Mouse (Mus musculus) embryonic facial prominence, embryonic 12.5 days (tissue): ENCODE data around the gene Acot7. TPM values are rescaled to one million over a fixed set of nuclear protein-coding genes. Genes with fewer than 3 reads are reported as not detected.
A peak's percentile ranks its signal among the peaks of the same experiment; 100 is the strongest.

Experiments used
- ATAC-seq: fragments of 200-750 bp; cut with Nextera tagmentation; 2 replicates; pipeline ENCODE4 v1.8.0; 2017; ENCODE audit not compliant: insufficient number of reproducible peaks, insufficient read depth, low FRiP score, low TSS enrichment
- H3K27ac ChIP-seq: fragments of 300-500 bp; sonication (generic); 2 replicates; pipeline ENCODE4 v1.5.1; 2016; ENCODE audit warnings: mild to moderate bottlenecking
- H3K27me3 ChIP-seq: fragments of 300-500 bp; sonication (generic); 2 replicates; pipeline ENCODE4 v1.6.1; 2016; ENCODE audit warnings: mild to moderate bottlenecking, moderate library complexity
- H3K36me3 ChIP-seq: fragments of 300-500 bp; sonication (generic); 2 replicates; pipeline ENCODE4 v1.6.1; 2016; ENCODE audit warnings: mild to moderate bottlenecking
- H3K4me1 ChIP-seq: fragments of 300-500 bp; sonication (generic); 2 replicates; pipeline ENCODE4 v1.6.1; 2016
- H3K4me2 ChIP-seq: fragments of 300-500 bp; sonication (generic); replicated peaks from 2 replicates; pipeline ENCODE4 v1.6.1; 2016; ENCODE audit warnings: mild to moderate bottlenecking, moderate library complexity
- H3K4me3 ChIP-seq: fragments of 300-500 bp; sonication (generic); 2 replicates; pipeline ENCODE4 v1.5.1; 2016; ENCODE audit warnings: mild to moderate bottlenecking
- H3K9ac ChIP-seq: fragments of 300-500 bp; sonication (generic); 2 replicates; pipeline ENCODE4 v1.6.1; 2016; ENCODE audit warnings: mild to moderate bottlenecking, moderate library complexity
- H3K9me3 ChIP-seq: fragments of 300-500 bp; sonication (generic); 2 replicates; pipeline ENCODE4 v1.6.1; 2016; ENCODE audit warnings: mild to moderate bottlenecking, moderate library complexity
- WGBS: fragments of 180-500 bp; shearing (Covaris S2); methylation state at CpG from one replicate; pipeline ENCODE4 v1.1.7; 2016; 5-methylcytosine and 5-hydroxymethylcytosine counted together
- polyA plus RNA-seq: library from polyadenylated mRNA; unstranded; fragments of >200 nt; fragmentation: Nextera tagmentation; extraction: Ambion mirVana; gene quantifications from 2 replicates; pipeline ENCODE4 v1.2.1, GENCODE M21; 2016

Gene Acot7
- polyA plus RNA-seq, 1 experiment from 2014 or later: 57.9 TPM

DNA sequence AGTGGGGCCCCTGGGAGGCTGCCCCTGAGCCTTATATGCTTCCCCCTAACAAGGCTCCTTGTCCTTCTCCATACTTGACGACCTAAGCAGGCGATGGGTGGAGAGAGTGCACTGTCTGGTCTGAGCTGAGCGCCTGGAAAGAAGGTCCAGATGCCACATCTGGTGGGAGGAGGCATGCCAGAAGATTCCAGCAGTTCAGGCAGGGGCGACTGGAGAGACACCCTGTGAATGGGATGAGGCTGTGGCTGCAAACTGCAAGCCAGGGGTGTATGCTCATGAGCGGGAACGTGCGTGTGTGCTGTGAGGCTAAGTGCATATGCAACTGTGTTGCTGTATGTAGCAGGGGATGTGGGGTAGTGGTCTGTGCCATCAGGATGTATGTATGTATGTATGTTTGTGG, 94.1 kb downstream of the Acot7 start:
- Histone ChIP-seq H3K9me3 (no peaks in the 10 kb centered on the region), H3K27me3 (peaks cover 26% of the 10 kb centered on the region)

DNA sequence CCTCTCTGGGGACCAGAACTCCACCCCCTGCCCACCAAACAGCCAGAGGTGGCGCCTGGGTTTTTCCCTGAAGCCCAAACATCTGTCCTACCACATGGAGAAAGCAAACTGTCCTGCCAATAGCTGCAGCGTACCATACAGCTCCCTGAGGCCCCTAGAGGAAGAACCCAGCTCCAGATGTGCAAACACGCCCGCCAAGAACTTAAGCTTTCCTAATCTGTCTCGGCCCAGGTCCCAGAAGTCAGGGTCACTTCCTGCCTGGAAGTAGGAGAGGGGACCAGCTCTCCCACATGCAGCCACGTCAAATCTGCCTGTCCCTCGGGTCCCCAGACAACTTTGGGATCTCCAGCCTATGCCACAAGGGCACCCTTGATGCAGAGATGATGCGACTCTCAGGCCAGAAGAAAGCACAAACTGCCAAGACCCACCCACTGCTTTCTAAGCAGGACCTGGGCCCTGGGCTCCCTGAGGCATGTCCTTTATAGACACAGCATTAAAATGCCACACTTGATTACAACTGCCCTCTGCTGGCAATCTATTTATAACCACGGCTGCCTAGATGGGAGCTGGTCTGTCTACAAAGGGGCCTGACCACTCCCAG, 94.6 kb downstream of the Acot7 start:
- H3K36me3 ChIP-seq: no peaks in the 10 kb centered on the region
- WGBS: 15% methylated on average over 9 of the region's 9 CpGs
- no peak for ATAC-seq
- H3K9ac ChIP-seq: no peak overlapping the region
- H3K27me3 ChIP-seq: peaks cover 26% of the 10 kb centered on the region
- H3K9me3 ChIP-seq: no peaks in the 10 kb centered on the region
- peaks cover 36% of the 10 kb centered on the region for H3K4me1 ChIP-seq
- peak overlapping the region; percentile 61; the same call in 1 of the 2 replicates for H3K27ac ChIP-seq
- no peak overlapping the region for H3K4me2 ChIP-seq
- H3K4me3 ChIP-seq: no peak overlapping the region

More for the DNA sequence above, 94.1 kb downstream of the Acot7 start:
- Histone ChIP-seq H3K4me2 (no peak overlapping the region), H3K4me1 (peaks cover 36% of the 10 kb centered on the region), H3K27ac (peak overlapping the region; percentile 61), H3K4me3 (no peak overlapping the region), H3K36me3 (no peaks in the 10 kb centered on the region), H3K9ac (no peak overlapping the region)
- ATAC-seq: no peak
- WGBS: 51% methylated on average over 7 of the region's 7 CpGs

DNA sequence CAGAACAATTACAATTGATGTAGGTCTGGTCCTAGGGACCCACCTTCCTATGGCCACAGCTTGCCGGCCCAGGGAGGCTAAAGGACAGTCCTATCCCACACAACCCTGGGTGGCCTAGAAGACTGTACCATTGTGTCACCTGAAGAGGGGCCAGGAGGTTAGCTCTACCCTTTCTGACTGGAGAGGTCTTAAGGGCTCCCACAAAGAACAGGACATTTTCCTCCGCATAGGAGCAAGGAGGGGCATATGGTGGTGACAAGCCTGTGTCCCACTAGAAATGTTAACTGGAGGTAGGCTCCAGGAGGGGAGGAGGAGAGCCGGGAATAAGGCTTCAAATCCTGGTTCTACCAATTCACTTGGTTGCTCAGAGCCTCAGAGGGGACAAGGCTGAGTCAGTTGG, 95.3 kb downstream of the Acot7 start:
- Histone ChIP-seq H3K36me3 (no peaks in the 10 kb centered on the region), H3K27ac (peak overlapping the region; percentile 61; the same call in 1 of the 2 replicates), H3K9ac (no peak overlapping the region), H3K9me3 (no peaks in the 10 kb centered on the region), H3K4me3 (peak overlapping the region; percentile 66; the same call in 1 of the 2 replicates), H3K27me3 (peaks cover 26% of the 10 kb centered on the region), H3K4me2 (peak overlapping the region; percentile 88), H3K4me1 (peaks cover 36% of the 10 kb centered on the region)
- ATAC-seq: no peak
- 27% methylated on average over 3 of the region's 3 CpGs for WGBS

DNA sequence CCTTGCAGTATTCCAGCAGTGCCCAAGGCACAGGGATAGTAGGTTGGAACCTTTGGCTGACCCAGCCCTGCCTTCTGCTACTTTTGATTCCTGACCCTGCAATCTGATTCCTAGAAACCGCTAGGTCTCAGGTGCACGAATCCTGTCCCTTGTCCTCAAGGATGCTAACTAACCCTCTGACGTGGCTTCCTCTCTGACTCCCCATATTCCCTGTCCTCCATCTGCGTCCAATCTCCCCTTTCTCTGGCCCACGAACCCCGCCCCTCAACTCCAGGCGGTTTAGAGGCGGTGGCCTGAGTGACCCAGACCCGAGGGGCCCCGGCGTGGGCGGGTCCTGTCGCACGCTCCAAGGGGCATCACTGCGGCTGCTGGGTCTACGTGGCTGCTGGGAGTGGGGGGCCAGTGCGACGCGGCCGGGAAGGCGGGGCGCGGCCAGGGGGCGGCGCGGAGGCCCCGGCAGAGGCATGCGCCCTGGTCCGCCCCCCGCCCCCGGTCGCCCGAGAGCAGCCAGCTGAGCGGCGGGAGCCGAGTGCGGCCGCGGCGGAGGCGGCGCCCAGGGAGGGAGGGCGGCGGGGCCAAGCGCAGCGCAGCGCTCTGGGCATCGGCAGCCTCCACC, 95.8 kb downstream of the Acot7 start, which contains the start of gene Gpr153:
TSS of gene Gpr153 (plus strand) at position 612 of the 616 bp plus-strand sequence.
- H3K27ac ChIP-seq: peak within 1 kb of the TSS; percentile 61
- ATAC-seq: peak; percentile 45; the same call in 1 of the 2 replicates
- H3K9ac ChIP-seq: peak within 1 kb of the TSS; percentile 81
- no peaks in the 10 kb centered on the region for H3K9me3 ChIP-seq
- peak within 1 kb of the TSS; percentile 66 for H3K4me3 ChIP-seq
- peaks cover 26% of the 10 kb centered on the region for H3K27me3 ChIP-seq
- WGBS: under 1% methylated on average over 43 of the region's 48 CpGs
- H3K4me2 ChIP-seq: peak within 1 kb of the TSS; percentile 88
- peaks cover 36% of the 10 kb centered on the region for H3K4me1 ChIP-seq
- no peaks in the 10 kb centered on the region for H3K36me3 ChIP-seq

DNA sequence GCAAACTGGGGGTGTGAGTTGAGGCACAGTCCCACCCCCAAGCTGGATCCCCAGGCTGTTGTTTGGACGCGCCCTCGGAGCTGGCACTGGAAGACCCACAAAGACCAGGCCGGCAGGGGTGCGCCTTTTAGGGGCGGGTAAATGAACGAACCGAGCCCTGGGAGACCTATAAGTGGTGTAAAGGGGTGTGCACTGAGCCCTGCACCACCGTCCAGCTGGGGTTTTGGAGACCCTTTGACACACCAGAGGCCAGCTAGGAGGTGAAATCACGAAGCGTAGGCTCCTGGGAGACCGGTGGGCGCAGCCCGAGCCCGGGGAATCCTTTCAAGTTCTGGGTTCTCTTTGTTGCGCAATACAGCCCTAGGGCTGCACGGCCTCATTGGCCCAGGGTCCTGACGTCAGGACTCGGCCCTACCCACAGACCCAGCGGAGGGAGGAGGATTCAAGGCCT, 96.8 kb downstream of the Acot7 start:
- H3K9ac ChIP-seq: peak overlapping the region; percentile 81
- H3K9me3 ChIP-seq: no peaks in the 10 kb centered on the region
- 4% methylated on average over 20 of the region's 20 CpGs for WGBS
- H3K36me3 ChIP-seq: no peaks in the 10 kb centered on the region
- peaks cover 30% of the 10 kb centered on the region for H3K27me3 ChIP-seq
- no peak for ATAC-seq
- peak overlapping the region; percentile 88 for H3K4me2 ChIP-seq
- H3K4me3 ChIP-seq: peak overlapping the region; percentile 66
- H3K27ac ChIP-seq: no peak overlapping the region
- peaks cover 36% of the 10 kb centered on the region for H3K4me1 ChIP-seq

DNA sequence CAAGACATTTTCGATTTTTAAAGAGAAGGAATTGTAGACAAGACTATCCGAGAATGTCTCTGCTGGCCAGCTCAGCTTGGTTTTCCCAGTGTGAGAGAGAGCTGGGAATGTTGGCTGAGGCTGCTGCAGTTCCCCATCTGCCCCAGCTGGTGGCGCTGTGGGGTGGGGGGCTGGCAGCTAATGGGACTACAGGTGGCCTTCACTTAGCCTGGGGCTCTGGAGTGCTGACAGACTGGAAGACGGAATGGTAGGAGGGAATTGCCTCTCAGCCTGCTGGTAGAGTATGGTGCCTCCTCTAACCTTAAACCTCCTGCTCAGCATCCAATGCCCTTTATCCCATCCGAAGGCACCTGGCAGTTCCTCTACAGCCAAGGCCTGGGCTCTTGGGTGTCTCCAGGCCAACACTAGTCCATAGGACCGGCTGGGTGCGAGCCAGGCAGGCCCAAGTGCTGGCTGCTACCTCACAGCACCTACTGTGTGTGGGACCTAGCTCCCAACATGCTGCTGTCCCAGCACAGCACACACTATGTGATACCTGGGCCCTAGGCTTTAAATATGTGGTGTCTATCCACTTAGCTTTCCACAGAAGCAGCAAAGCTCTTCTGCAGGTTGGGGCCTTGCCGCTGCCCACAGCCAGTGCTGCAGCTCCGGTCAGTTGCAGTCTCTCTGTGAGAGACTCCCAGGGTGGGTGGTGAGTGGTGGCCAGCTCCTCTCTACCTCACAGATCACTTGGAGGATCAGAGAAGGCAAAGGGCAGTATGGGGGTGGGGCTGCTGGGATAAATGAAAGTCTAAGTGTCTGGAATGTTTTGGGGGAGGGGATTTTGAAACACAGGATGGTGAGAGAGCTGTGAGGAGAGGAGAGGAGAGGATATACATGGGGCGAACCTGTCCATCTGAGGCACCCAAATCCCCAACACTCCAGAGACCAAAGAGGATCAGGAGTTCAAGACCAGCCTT, 98.7 kb downstream of the Acot7 start:
- Histone ChIP-seq H3K4me2 (no peak overlapping the region), H3K27ac (no peak overlapping the region), H3K36me3 (no peaks in the 10 kb centered on the region), H3K9me3 (no peaks in the 10 kb centered on the region), H3K9ac (no peak overlapping the region), H3K4me3 (no peak overlapping the region), H3K27me3 (peaks cover 50% of the 10 kb centered on the region), H3K4me1 (peaks cover 34% of the 10 kb centered on the region)
- 46% methylated on average over 10 of the region's 10 CpGs for WGBS
- ATAC-seq: no peak

DNA sequence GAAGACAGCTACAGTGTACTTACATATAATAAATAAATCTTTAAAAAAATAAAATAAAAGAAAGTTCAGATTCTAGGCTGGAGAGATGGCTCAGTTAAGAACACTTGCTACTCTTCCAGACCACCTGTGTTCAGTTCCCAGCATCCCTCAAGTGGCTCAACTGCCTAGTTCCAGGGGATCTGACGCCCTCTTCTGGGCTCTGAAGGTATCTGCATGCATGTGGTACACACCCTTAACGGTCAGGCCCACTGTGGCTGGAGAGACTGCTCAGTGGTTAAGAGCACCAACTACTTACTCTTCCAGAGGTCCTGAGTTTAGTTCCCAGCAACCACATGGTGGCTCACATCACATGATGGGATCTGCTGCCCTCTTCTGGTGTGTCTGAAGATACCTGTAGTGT, 100.0 kb downstream of the Acot7 start:
- peaks cover 62% of the 10 kb centered on the region for H3K27me3 ChIP-seq
- no peak for ATAC-seq
- WGBS: 74% methylated on average over 2 of the region's 2 CpGs

DNA sequence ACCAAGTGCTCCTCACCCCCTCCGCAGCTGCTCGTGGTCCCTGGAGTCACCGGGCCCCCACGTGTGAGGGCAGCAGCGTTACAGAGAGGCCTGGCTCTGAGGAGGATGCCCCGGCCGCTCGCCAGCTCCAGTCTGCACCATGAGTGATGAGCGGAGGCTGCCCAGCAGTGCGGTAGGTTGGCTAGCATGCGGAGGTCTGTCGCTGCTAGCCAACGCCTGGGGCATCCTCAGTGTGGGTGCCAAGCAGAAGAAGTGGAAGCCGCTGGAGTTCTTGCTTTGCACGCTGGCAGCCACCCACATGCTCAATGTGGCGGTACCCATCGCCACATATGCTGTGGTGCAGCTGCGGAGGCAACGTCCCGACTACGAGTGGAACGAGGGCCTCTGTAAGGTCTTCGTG, 101.1 kb downstream of the Acot7 start:
- Histone ChIP-seq H3K4me2 (no peak overlapping the region), H3K36me3 (no peaks in the 10 kb centered on the region), H3K9ac (no peak overlapping the region), H3K4me3 (no peak overlapping the region), H3K27ac (no peak overlapping the region), H3K9me3 (no peaks in the 10 kb centered on the region), H3K27me3 (peaks cover 72% of the 10 kb centered on the region), H3K4me1 (peaks cover 21% of the 10 kb centered on the region)
- WGBS: 88% methylated on average over 23 of the region's 23 CpGs
- ATAC-seq: no peak

More for the DNA sequence above, 100.0 kb downstream of the Acot7 start:
- no peak overlapping the region for H3K27ac ChIP-seq
- peaks cover 24% of the 10 kb centered on the region for H3K4me1 ChIP-seq
- H3K9ac ChIP-seq: no peak overlapping the region
- H3K4me2 ChIP-seq: no peak overlapping the region
- no peaks in the 10 kb centered on the region for H3K9me3 ChIP-seq
- no peaks in the 10 kb centered on the region for H3K36me3 ChIP-seq
- no peak overlapping the region for H3K4me3 ChIP-seq

DNA sequence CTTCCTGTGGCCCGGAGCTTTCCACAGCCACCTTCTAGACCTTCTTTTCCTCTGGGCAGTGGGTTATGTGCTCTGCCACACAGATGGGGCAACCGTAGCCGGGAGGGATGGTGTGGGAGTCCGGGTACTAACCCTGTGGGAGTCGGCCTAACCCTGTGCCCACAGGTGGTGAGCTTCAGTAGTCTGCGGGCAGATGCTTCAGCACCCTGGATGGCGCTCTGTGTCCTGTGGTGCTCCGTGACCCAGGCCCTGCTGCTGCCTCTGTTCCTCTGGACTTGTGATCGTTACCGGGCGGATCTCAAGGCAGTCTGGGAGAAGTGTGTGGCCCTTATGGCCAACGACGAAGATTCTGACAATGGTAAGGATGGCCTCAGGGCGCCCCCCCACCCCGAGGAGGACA, 103.7 kb downstream of the Acot7 start:
- Histone ChIP-seq H3K9ac (no peak overlapping the region), H3K4me3 (no peak overlapping the region), H3K36me3 (no peaks in the 10 kb centered on the region), H3K27me3 (peaks cover 74% of the 10 kb centered on the region), H3K27ac (no peak overlapping the region), H3K4me1 (peaks cover 13% of the 10 kb centered on the region), H3K4me2 (no peak overlapping the region), H3K9me3 (no peaks in the 10 kb centered on the region)
- no peak for ATAC-seq
- 51% methylated on average over 15 of the region's 15 CpGs for WGBS

DNA sequence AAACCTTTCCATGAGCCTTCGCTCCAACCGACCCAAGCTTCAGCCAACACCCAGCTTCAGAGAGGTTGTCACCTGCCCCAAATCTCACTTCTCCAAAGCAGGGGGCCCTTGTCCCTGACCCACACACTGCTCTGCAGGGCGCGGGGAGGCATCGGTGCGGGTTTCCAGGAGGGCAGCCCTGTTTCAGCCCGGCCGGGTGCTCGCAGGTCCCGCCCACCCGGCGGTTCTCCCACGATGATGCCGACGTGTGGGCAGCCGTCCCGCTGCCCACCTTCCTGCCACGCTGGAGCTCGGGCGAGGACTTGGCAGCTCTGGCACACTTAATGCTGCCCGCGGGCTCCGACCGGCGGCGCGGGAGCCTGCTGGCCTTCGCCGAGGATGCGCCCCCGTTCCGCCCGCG, 104.8 kb downstream of the Acot7 start:
- H3K9ac ChIP-seq: no peak overlapping the region
- peak overlapping the region; percentile 53 for H3K4me2 ChIP-seq
- WGBS: 20% methylated on average over 34 of the region's 34 CpGs
- no peaks in the 10 kb centered on the region for H3K36me3 ChIP-seq
- H3K27ac ChIP-seq: no peak overlapping the region
- H3K27me3 ChIP-seq: peaks cover 84% of the 10 kb centered on the region
- peaks cover 15% of the 10 kb centered on the region for H3K4me1 ChIP-seq
- ATAC-seq: no peak
- peak overlapping the region; percentile 31 for H3K4me3 ChIP-seq
- no peaks in the 10 kb centered on the region for H3K9me3 ChIP-seq

DNA sequence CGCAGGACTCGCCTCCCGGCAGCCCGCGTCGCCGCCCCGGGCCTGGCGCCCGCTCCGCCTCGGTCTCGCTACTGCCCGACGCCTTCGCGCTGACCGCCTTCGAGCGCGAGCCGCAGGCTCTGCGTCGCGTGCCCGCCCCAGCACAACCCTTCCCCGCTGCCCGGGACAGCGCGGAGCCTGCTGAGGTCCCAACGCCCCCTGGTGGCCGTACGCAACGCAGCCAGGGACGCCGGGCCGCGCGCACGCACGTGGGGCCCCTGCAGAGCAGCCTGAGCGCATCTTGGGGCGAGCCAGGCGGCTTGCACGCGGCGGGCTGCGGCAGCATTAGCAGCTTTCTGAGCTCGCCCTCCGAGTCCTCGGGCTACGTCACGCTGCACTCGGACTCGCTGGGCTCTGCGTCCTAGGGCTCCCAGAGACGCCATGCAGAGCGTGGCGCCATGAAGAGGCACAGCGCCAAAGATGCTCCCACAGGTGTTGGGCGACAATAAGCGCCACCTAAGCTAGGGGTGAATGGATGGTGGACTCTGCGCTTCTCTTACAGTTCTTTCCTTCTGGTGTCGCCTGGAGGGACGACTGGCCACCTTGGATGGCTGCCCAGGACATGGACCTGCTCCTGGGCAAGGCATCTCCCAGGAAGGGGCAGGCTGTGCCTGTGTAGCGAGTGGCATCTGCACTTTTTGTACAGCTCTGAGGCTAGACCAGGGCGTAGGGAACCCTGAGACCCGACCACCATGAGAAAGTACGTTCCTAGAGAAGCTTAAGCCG, 105.4 kb downstream of the Acot7 start:
- H3K27me3 ChIP-seq: peaks cover 90% of the 10 kb centered on the region
- peak overlapping the region; percentile 31 for H3K4me3 ChIP-seq
- 3% methylated on average over 66 of the region's 70 CpGs for WGBS
- no peak overlapping the region for H3K9ac ChIP-seq
- H3K27ac ChIP-seq: no peak overlapping the region
- peaks cover 15% of the 10 kb centered on the region for H3K4me1 ChIP-seq
- H3K4me2 ChIP-seq: peak overlapping the region; percentile 53
- H3K36me3 ChIP-seq: no peaks in the 10 kb centered on the region
- peak; percentile 64; the same call in 1 of the 2 replicates for ATAC-seq
- no peaks in the 10 kb centered on the region for H3K9me3 ChIP-seq
